ENCODE assay signal across 8 mouse cellular contexts in genomic region chr14:15355512-15355911, GRCm38 (mm10).
DNase-seq lines count a peak whose midpoint lies in the region; ATAC-seq and TF ChIP-seq lines count a peak whose summit lies in the region.

No protein-coding gene starts in this region.

- no peak overlapping the region for H3K4me2 ChIP-seq in intestine, postnatal 0 days (replicated peaks; ENCODE audit: low read depth)
- H3K4me2 ChIP-seq in intestine, embryonic 15.5 days (replicated peaks), result no peak overlapping the region
- H3K4me2 ChIP-seq in forebrain, embryonic 14.5 days (ENCODE audit: low read length), result no peak overlapping the region
- H3K4me2 ChIP-seq in neural tube, embryonic 12.5 days (replicated peaks), result no peak overlapping the region

- no peak overlapping the region for H3K9ac ChIP-seq in intestine, postnatal 0 days (ENCODE audit: low read depth, low read length)
- H3K9ac ChIP-seq in intestine, embryonic 15.5 days, result no peak overlapping the region
- H3K9ac ChIP-seq in forebrain, embryonic 14.5 days (ENCODE audit: low read length), result no peak overlapping the region
- H3K9ac ChIP-seq in neural tube, embryonic 12.5 days, result no peak overlapping the region

- no peaks in the 10 kb centered on the region for H3K36me3 ChIP-seq in intestine, postnatal 0 days (ENCODE audit: control insufficient read depth, insufficient read depth)
- no peaks in the 10 kb centered on the region for H3K36me3 ChIP-seq in intestine, embryonic 15.5 days
- H3K36me3 ChIP-seq in forebrain, embryonic 14.5 days (ENCODE audit: control insufficient read depth, insufficient read depth, low read length), result no peaks in the 10 kb centered on the region
- no peaks in the 10 kb centered on the region for H3K36me3 ChIP-seq in neural tube, embryonic 12.5 days

- TF ChIP-seq CTCF in intestine, postnatal 0 days (IDR thresholded peaks at IDR 0.05; ENCODE audit: low read depth), result peak; percentile 91

- H3K4me3 ChIP-seq in intestine, postnatal 0 days (ENCODE audit: low read depth, low read length), result no peak overlapping the region
- H3K4me3 ChIP-seq in intestine, embryonic 15.5 days (replicated peaks), result no peak overlapping the region
- H3K4me3 ChIP-seq in forebrain, embryonic 14.5 days (ENCODE audit: low read depth, low read length), result no peak overlapping the region
- H3K4me3 ChIP-seq in neural tube, embryonic 12.5 days, result no peak overlapping the region

- 22% methylated on average over 3 of the region's 3 CpGs for WGBS in intestine, postnatal 0 days
- WGBS in intestine, embryonic 15.5 days, result 22% methylated on average over 3 of the region's 3 CpGs
- WGBS in forebrain, embryonic 14.5 days, result 18% methylated on average over 3 of the region's 3 CpGs
- 25% methylated on average over 3 of the region's 3 CpGs for WGBS in neural tube, embryonic 12.5 days

- H3K27me3 ChIP-seq in intestine, postnatal 0 days (replicated peaks; ENCODE audit: control insufficient read depth, insufficient read depth, low read length), result no peaks in the 10 kb centered on the region
- H3K27me3 ChIP-seq in intestine, embryonic 15.5 days (replicated peaks), result no peaks in the 10 kb centered on the region
- no peaks in the 10 kb centered on the region for H3K27me3 ChIP-seq in forebrain, embryonic 14.5 days (replicated peaks; ENCODE audit: control insufficient read depth, insufficient read depth, low read length)
- H3K27me3 ChIP-seq in neural tube, embryonic 12.5 days (replicated peaks), result no peaks in the 10 kb centered on the region

- intact Hi-C loops in left cerebral cortex, postnatal 25 days (cut with DNase I), result loop anchor here (5.0 to 10.0 kb wide), 3 partner anchors 527 to 1029 kb away; no protein-coding TSS in a partner anchor

- no peak for ATAC-seq in intestine, postnatal 0 days
- ATAC-seq in intestine, embryonic 15.5 days, result no peak
- ATAC-seq in forebrain, embryonic 14.5 days, result peak; percentile 34; the same call in 1 of the 2 replicates
- ATAC-seq in neural tube, embryonic 12.5 days (ENCODE audit: low FRiP score, low read depth), result peak; percentile 67; the same call in 1 of the 2 replicates

- no peaks in the 10 kb centered on the region for H3K9me3 ChIP-seq in intestine, postnatal 0 days (ENCODE audit: control insufficient read depth)
- no peaks in the 10 kb centered on the region for H3K9me3 ChIP-seq in intestine, embryonic 15.5 days
- no peaks in the 10 kb centered on the region for H3K9me3 ChIP-seq in forebrain, embryonic 14.5 days (replicated peaks; ENCODE audit: control insufficient read depth, low read length)
- H3K9me3 ChIP-seq in neural tube, embryonic 12.5 days, result no peaks in the 10 kb centered on the region

- H3K27ac ChIP-seq in intestine, postnatal 0 days (ENCODE audit: low read depth, low read length), result no peak overlapping the region
- H3K27ac ChIP-seq in intestine, embryonic 15.5 days, result no peak overlapping the region
- no peak overlapping the region for H3K27ac ChIP-seq in forebrain, embryonic 14.5 days (ENCODE audit: low read depth, low read length)
- no peak overlapping the region for H3K27ac ChIP-seq in neural tube, embryonic 12.5 days

- no peaks in the 10 kb centered on the region for H3K4me1 ChIP-seq in intestine, postnatal 0 days (replicated peaks; ENCODE audit: control insufficient read depth, insufficient read depth, low read length)
- no peaks in the 10 kb centered on the region; the same call in 1 of the 2 replicates for H3K4me1 ChIP-seq in intestine, embryonic 15.5 days (replicated peaks)
- H3K4me1 ChIP-seq in forebrain, embryonic 14.5 days (ENCODE audit: control insufficient read depth, insufficient read depth, low read length), result no peaks in the 10 kb centered on the region
- no peaks in the 10 kb centered on the region for H3K4me1 ChIP-seq in neural tube, embryonic 12.5 days

- DNase-seq in c-Kit-negative CD71-positive TER-119-positive erythroid progenitor cells, embryonic 14.5 days (ENCODE audit: low read depth, low spot score), result peak; percentile 5
- peak; percentile 71 for DNase-seq in forebrain, embryonic 14.5 days (ENCODE audit: low spot score)
- DNase-seq in hindlimb bud, embryonic 11.5 days (ENCODE audit: extremely low spot score, low read depth, low spot score), result peak; percentile 28
- DNase-seq in left cerebral cortex, postnatal 25 days (ENCODE audit: low spot score in 2 of 2), result peak; percentile 76 to 83
- peak; percentile 89 for DNase-seq in testis, postnatal 10 days (ENCODE audit: low spot score)

Comparison
In these comparisons a context has a peak if more than half of its experiments do, and no peak if none do; other contexts are left out.
1. ATAC-seq: peak in forebrain, embryonic 14.5 days (single experiment) and neural tube, embryonic 12.5 days (single experiment); none in intestine, postnatal 0 days (single experiment) and intestine, embryonic 15.5 days (single experiment).
2. DNase-seq: peak in every context shown above with its lines; median percentile 89 in testis, postnatal 10 days; 80 in left cerebral cortex, postnatal 25 days; 71 in forebrain, embryonic 14.5 days; 28 in hindlimb bud, embryonic 11.5 days; 5 in c-Kit-negative CD71-positive TER-119-positive erythroid progenitor cells, embryonic 14.5 days.